Mouse (Mus musculus) CH12.LX (cell line): ENCODE results near the gene Oprd1. TPM values are rescaled to one million over a fixed set of nuclear protein-coding genes. Genes with fewer than 3 reads are reported as not detected.

Experiments used
- DNase-seq: peaks from one replicate; pipeline ENCODE4 v3.0.0-alpha.2; 2013; ENCODE audit errors: extremely low read depth
- H3K27ac ChIP-seq: 2 replicates; pipeline ENCODE4 v1.5.1; 2012; ENCODE audit warnings: low read depth, mild to moderate bottlenecking, control low read depth, moderate library complexity; ENCODE audit not compliant: insufficient read depth
- H3K27me3 ChIP-seq: replicated peaks from 2 replicates; pipeline ENCODE3; 2012; ENCODE audit warnings: inconsistent platforms
- H3K36me3 ChIP-seq, 2 experiments: replicated peaks in 1 of 2; 2 replicates each; pipeline versions ENCODE3 to v1.6.1; 2012; ENCODE audit warnings: inconsistent platforms in 1 of 2, low read length in 1 of 2, mild to moderate bottlenecking in 1 of 2, mixed read lengths in 1 of 2, moderate library complexity in 1 of 2; ENCODE audit not compliant: control insufficient read depth in 1 of 2, insufficient read depth in 1 of 2
- H3K4me1 ChIP-seq, 2 experiments: 2 replicates each; pipeline ENCODE4 v1.6.1; 2012; ENCODE audit warnings: inconsistent platforms in 1 of 2, moderate library complexity in 1 of 2; ENCODE audit not compliant: insufficient read depth in 2 of 2, control insufficient read depth in 1 of 2
- H3K4me2 ChIP-seq: 2 replicates; pipeline ENCODE4 v1.6.1; 2012; ENCODE audit warnings: low read depth, mild to moderate bottlenecking, control low read depth; ENCODE audit not compliant: poor library complexity, insufficient read depth, severe bottlenecking
- H3K4me3 ChIP-seq, 3 experiments: fragments of 150-350 bp in 1 of 3; sonication (generic) in 1 of 3; replicated peaks in 1 of 3; 2 replicates each; pipeline versions ENCODE3 to v1.5.1; 2011 to 2012; ENCODE audit warnings: low read depth in 2 of 3, low read length in 2 of 3, mild to moderate bottlenecking in 2 of 3, moderate library complexity in 2 of 3, control low read depth in 1 of 3, improper control_type of control experiment in 1 of 3, inconsistent platforms in 1 of 3, mixed read lengths in 1 of 3; ENCODE audit not compliant: poor library complexity in 1 of 3
- H3K79me2 ChIP-seq: replicated peaks from 2 replicates; pipeline ENCODE4 v1.6.1; 2012; ENCODE audit warnings: mild to moderate bottlenecking, moderate library complexity; ENCODE audit not compliant: control insufficient read depth, poor library complexity, insufficient read depth, severe bottlenecking; ENCODE audit errors: extremely low read depth
- H3K9ac ChIP-seq: 2 replicates; pipeline ENCODE4 v1.6.1; 2012; ENCODE audit warnings: low read depth, mild to moderate bottlenecking, control low read depth, moderate library complexity; ENCODE audit not compliant: insufficient read depth
- H3K9me3 ChIP-seq: replicated peaks from 2 replicates; pipeline ENCODE3; 2012; ENCODE audit warnings: low read length, inconsistent platforms, mixed read lengths
- E2F4 ChIP-seq: IDR thresholded peaks from 2 replicates; pipeline ENCODE4 v1.6.1; 2011; ENCODE audit warnings: low read depth, low read length, improper control_type of control experiment; ENCODE audit not compliant: insufficient replicate concordance
- GABPA ChIP-seq: IDR thresholded peaks from 2 replicates; pipeline ENCODE4 v1.6.1; 2012; ENCODE audit warnings: low read depth, low read length, improper control_type of control experiment, inconsistent platforms; ENCODE audit not compliant: insufficient replicate concordance
- IRF4 ChIP-seq: IDR thresholded peaks from 2 replicates; pipeline ENCODE4 v1.6.1; 2014; ENCODE audit warnings: low read depth, mild to moderate bottlenecking, inconsistent platforms, low read length, improper control_type of control experiment
- JUND ChIP-seq: conservative IDR thresholded peaks from 2 replicates; pipeline ENCODE4 v1.6.1; 2011; ENCODE audit warnings: low read depth, low read length, improper control_type of control experiment
- KAT2A ChIP-seq: IDR thresholded peaks from 2 replicates; pipeline ENCODE4 v1.6.1; 2012; ENCODE audit warnings: low read length, improper control_type of control experiment, inconsistent platforms; ENCODE audit not compliant: insufficient replicate concordance
- MAZ ChIP-seq: IDR thresholded peaks from 2 replicates; pipeline ENCODE4 v1.6.1; 2012; ENCODE audit warnings: low read depth, mild to moderate bottlenecking, inconsistent platforms, low read length, improper control_type of control experiment, moderate library complexity
- MEF2A ChIP-seq: IDR thresholded peaks from 2 replicates; pipeline ENCODE4 v1.6.1; 2014; ENCODE audit warnings: low read depth, mild to moderate bottlenecking, inconsistent platforms, low read length, improper control_type of control experiment, borderline replicate concordance
- MXI1 ChIP-seq: IDR thresholded peaks from 2 replicates; pipeline ENCODE4 v1.6.1; 2011; ENCODE audit warnings: mild to moderate bottlenecking, low read depth, low read length, improper control_type of control experiment
- MYC ChIP-seq: IDR thresholded peaks from 2 replicates; pipeline ENCODE4 v1.6.1; 2011; ENCODE audit warnings: low read depth, mild to moderate bottlenecking, improper control_type of control experiment, low read length
- NELFE ChIP-seq: IDR thresholded peaks from 2 replicates; pipeline ENCODE4 v1.6.1; 2011; ENCODE audit warnings: low read depth, low read length, improper control_type of control experiment
- POLR2A ChIP-seq: IDR thresholded peaks from 2 replicates; pipeline ENCODE4 v1.6.1; 2011; ENCODE audit warnings: low read depth, mild to moderate bottlenecking, improper control_type of control experiment, low read length
- POLR2AphosphoS2 ChIP-seq: IDR thresholded peaks from 2 replicates; pipeline ENCODE4 v1.6.1; 2011; ENCODE audit warnings: low read depth, low read length, improper control_type of control experiment
- RAD21 ChIP-seq: IDR thresholded peaks from 2 replicates; pipeline ENCODE4 v1.6.1; 2011; ENCODE audit warnings: low read depth, mild to moderate bottlenecking, low read length, improper control_type of control experiment, moderate library complexity
- RCOR1 ChIP-seq: conservative IDR thresholded peaks from 2 replicates; pipeline ENCODE4 v1.6.1; 2012; ENCODE audit warnings: low read depth, mild to moderate bottlenecking, inconsistent platforms, low read length, improper control_type of control experiment
- SMC3 ChIP-seq: IDR thresholded peaks from 2 replicates; pipeline ENCODE4 v1.6.1; 2011; ENCODE audit warnings: low read depth, low read length, improper control_type of control experiment
- TBP ChIP-seq: conservative IDR thresholded peaks from 2 replicates; pipeline ENCODE4 v1.6.1; 2011; ENCODE audit warnings: low read depth, low read length, improper control_type of control experiment
- ZC3H11A ChIP-seq: IDR thresholded peaks from 2 replicates; pipeline ENCODE4 v1.6.1; 2012; ENCODE audit warnings: low read depth, mild to moderate bottlenecking, inconsistent platforms, low read length, improper control_type of control experiment
- ZMIZ1 ChIP-seq: IDR thresholded peaks from 2 replicates; pipeline ENCODE4 v1.6.1; 2012; ENCODE audit warnings: low read depth, mild to moderate bottlenecking, inconsistent platforms, low read length, improper control_type of control experiment
- dilution Hi-C: fragments of 300-500 bp; cut with MboI; formaldehyde crosslinking; loops from 2 replicates; pipeline ENCODE4 v1.14.3; 2020; ENCODE audit warnings: low sequenced_read_pairs; ENCODE audit not compliant: extremely low pct_unique_long_range_greater_than_20kb, extremely low pct_ligation_motif_present
- in situ Hi-C: fragments of 300-500 bp; cut with MboI; formaldehyde crosslinking; loops from 3 replicates; pipeline ENCODE4 v1.14.3; 2019; ENCODE audit warnings: low sequenced_read_pairs, low pct_ligation_motif_present, low pct_unique_long_range_greater_than_20kb, mixed read lengths
- polyA plus RNA-seq: library from polyadenylated mRNA; unstranded; fragments of >175 nt; gene quantifications from 2 replicates; pipeline ENCODE4 v1.2.1, GENCODE M21; 2012; ENCODE audit warnings: low read depth; ENCODE audit not compliant: insufficient read length
- total RNA-seq, 2 experiments: library from RNA; depleted of rRNA; stranded (reverse); fragments of 300-350 nt in 1 of 2; fragments of >200 nt in 1 of 2; gene quantifications; 2 replicates each; pipeline ENCODE4 v1.2.3; 2012 to 2014

Gene Oprd1
- total and polyA plus RNA-seq, 3 experiments, result not detected

DNA sequence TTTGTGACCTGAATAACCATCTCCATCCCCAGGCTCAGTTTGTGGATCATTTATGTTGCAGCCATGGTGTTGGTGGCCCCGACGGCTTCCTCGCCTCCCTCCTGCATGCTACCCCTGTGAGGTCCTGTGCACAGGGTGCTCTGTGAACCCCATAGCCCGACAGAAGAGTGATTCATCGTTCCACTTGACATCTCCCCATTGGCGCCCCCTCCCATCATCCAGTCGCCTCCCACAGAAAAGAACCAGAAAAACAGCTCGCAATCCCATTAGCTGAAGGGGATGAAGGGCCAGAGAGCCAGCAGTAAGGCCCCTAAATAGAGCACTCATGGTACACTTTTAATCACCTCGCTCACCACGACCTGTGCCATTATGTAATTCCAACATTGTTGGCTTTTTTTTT is 32.2 kb upstream of the Oprd1 start:
- no peaks in the 10 kb centered on the region; the same call in 1 of the 2 replicates for H3K79me2 ChIP-seq
- H3K27ac ChIP-seq, result no peak overlapping the region
- no peak for DNase-seq
- H3K4me3 ChIP-seq, result no peak overlapping the region
- H3K4me2 ChIP-seq, result no peak overlapping the region
- H3K9ac ChIP-seq, result no peak overlapping the region
- no peaks in the 10 kb centered on the region for H3K9me3 ChIP-seq
- dilution Hi-C loops (no loop called here), in situ Hi-C loops (loop anchor here (10.0 to 25.0 kb wide), 2 partner anchors 82 to 236 kb away; partner anchors contain the start of gene Phactr4)
- peaks cover 4 to 29% of the 10 kb centered on the region in 2 experiments; a peak in 3 of 4 replicates for H3K4me1 ChIP-seq
- peaks cover 0 to 13% of the 10 kb centered on the region in 2 experiments for H3K36me3 ChIP-seq
- TF ChIP-seq ZC3H11A, result no peak
- TF ChIP-seq POLR2AphosphoS2, result no peak
- no peak for TF ChIP-seq NELFE
- no peak for TF ChIP-seq MAZ
- TF ChIP-seq MXI1, result no peak
- no peak for TF ChIP-seq IRF4
- no peak for TF ChIP-seq MEF2A
- no peak for TF ChIP-seq JUND
- TF ChIP-seq SMC3, result no peak
- TF ChIP-seq ZMIZ1, result no peak
- no peak for TF ChIP-seq E2F4
- TF ChIP-seq POLR2A, result no peak
- no peak for TF ChIP-seq GABPA
- TF ChIP-seq, all 38 proteins: peak for 0
- H3K27me3 ChIP-seq, result peaks cover 1% of the 10 kb centered on the region

GRCm38 (mm10) chr4:132170891-132171290 is 26.6 kb upstream of the Oprd1 start:
- Histone ChIP-seq H3K27ac (no peak overlapping the region), H3K9ac (no peak overlapping the region), H3K4me3 (no peak overlapping the region), H3K4me1 (peaks cover 0 to 4% of the 10 kb centered on the region in 2 experiments; a peak in 2 of 4 replicates), H3K4me2 (no peak overlapping the region), H3K79me2 (no peaks in the 10 kb centered on the region), H3K27me3 (no peaks in the 10 kb centered on the region), H3K36me3 (no peaks in the 10 kb centered on the region), H3K9me3 (peaks cover 4% of the 10 kb centered on the region)
- no peak for TF ChIP-seq TBP
- no peak for TF ChIP-seq RAD21
- TF ChIP-seq IRF4, result no peak
- TF ChIP-seq RCOR1, result no peak
- no peak for TF ChIP-seq KAT2A
- no peak for TF ChIP-seq MYC
- no peak for TF ChIP-seq E2F4
- DNase-seq, result no peak
- dilution Hi-C loops (no loop called here), in situ Hi-C loops (loop anchor here (10.0 kb wide), 1 partner anchor 76 kb away; no protein-coding TSS in a partner anchor)
